Mouse (Mus musculus) C2C12 (cell line): ENCODE data around the gene Cul5.

Source experiments
- CTCF ChIP-seq: IDR thresholded peaks from one replicate; pipeline ENCODE4 v1.5.1; 2011; ENCODE audit not compliant: control insufficient read depth, insufficient read depth, insufficient read length
- MAX ChIP-seq: IDR thresholded peaks from one replicate; pipeline ENCODE4 v1.6.1; 2011; ENCODE audit warnings: mild to moderate bottlenecking, control low read depth
- MYOD1 ChIP-seq: IDR thresholded peaks from one replicate; pipeline ENCODE4 v1.6.1; 2011; ENCODE audit warnings: low read depth; ENCODE audit not compliant: control insufficient read depth, insufficient read length
- USF1 ChIP-seq: IDR thresholded peaks from one replicate; pipeline ENCODE4 v1.6.1; 2011; ENCODE audit warnings: low read depth, mild to moderate bottlenecking, control low read depth, moderate library complexity

GRCm38 (mm10) chr9:53673571-53673970 lies 3.8 kb upstream of the Cul5 start:
- TF ChIP-seq MAX (no peak), CTCF (peak; percentile 38), MYOD1 (no peak), USF1 (no peak)
